Mouse (Mus musculus): ENCODE data around the gene Lrrc32.

DNA sequence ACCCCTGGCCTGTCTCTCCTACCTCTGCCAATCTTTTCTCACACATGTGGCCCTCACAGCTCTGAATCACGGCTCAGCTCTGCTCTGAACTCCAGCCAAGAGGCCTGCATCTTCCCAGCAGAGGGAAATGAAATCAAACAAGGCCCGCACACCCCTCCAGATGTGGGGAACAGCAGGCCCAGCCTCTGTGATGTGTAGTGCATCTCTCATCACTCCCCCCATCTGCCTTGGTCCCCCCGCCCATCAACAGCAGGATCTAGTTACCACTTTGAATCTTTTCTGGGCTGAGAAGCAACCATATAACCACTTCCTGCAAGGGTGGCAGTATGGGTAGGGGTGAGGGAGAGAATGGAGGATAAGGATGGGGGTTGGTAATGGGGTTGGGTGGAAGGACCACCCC lies 20.0 kb upstream of the Lrrc32 start:
- no peak for TF ChIP-seq CTCF (IDR thresholded peaks at IDR 0.05; ENCODE audit: borderline replicate concordance, insufficient read depth, low read depth, low read length)
- TF ChIP-seq POLR2A (IDR thresholded peaks at IDR 0.05; ENCODE audit: borderline replicate concordance, insufficient read depth, low read length), result no peak
